Mouse (Mus musculus): ENCODE measurements at regions not wholly inside any gene's neighbourhood (a gene's known extent, or its start where the extent isn't known, plus 50 kb on each side); places are given as distances from the start of the nearest gene placed in this dataset.

GRCm38 (mm10) chr16:39119811-39120210 lies 227.3 kb downstream of the Igsf11 start:
- TF ChIP-seq CTCF (conservative IDR thresholded peaks at IDR 0.05 in 1 of 2, IDR thresholded peaks at IDR 0.05 in 1 of 2; ENCODE audit: low read depth in 2 of 2, low read length in 2 of 2) = no peak
- TF ChIP-seq ZKSCAN1 (IDR thresholded peaks at IDR 0.05; ENCODE audit: borderline replicate concordance, low read depth, low read length) = no peak
- TF ChIP-seq CHD1 (IDR thresholded peaks at IDR 0.05; ENCODE audit: low read depth, low read length) = no peak
- TF ChIP-seq MAFK (IDR thresholded peaks at IDR 0.05; ENCODE audit: insufficient replicate concordance, low read length) = no peak
